Mouse (Mus musculus): ENCODE measurements at regions not wholly inside any gene's neighbourhood (a gene's known extent, or its start where the extent isn't known, plus 50 kb on each side); places are given as distances from the start of the nearest gene placed in this dataset.

DNA sequence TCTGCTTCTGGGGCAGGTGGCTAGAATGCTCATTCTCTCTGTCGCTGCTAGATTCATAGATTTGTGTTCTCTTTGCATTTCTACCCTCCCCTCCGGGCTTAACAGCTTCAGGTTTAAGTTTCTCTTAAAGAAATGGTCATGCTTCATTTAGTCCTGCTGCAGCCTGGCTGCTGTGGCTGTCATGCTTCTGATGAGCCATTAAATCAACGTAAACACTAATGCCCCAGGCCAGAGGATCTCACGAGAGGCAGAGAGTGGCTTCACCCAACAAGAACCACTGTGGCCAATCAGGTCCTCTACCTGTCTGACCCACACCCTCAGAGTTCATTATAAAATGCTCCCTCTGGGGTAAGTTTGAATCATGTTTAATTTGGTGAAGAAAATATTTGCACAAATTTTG is 173.0 kb upstream of the Zbtb20 start:
- no peak for ATAC-seq (replicated peaks; ENCODE audit: poor library complexity, severe bottlenecking)

DNA sequence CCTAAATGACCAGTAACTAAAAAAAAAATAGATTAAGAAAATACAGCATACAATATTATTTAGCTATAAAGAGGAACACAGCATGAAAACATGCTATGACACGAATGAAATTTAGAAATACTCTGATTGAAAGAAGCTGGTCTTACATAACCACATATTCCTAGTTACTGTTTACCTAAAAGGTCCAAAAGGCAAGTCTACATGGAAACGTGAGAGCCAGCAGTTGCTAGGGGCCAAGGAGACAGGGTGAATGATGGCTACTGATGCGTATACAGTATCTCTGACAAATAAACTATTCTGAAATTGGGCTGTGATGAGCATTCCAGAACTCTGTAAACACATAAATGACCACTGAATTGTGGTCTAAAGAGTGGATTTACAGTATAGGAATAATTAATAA is 194.5 kb upstream of the Zbtb20 start:
- ATAC-seq (replicated peaks; ENCODE audit: poor library complexity, severe bottlenecking): no peak

DNA sequence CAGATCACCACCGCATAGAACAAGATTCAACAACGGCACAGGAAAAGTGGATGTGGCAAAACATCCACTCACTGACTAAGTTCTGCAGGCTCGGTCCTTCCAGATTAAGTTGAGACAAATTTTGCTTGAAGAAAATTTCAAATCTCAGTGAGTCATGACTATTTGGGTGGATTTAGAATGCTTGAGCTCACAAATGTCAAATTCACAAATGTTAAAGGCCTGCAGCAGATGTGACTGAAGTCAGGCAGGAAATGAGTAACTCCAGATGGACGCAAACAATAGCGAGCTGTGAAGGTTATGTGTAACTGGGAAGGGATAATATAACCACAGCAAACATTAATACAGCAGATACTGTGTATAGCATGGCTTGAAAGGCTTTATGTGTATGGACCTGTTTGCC is 198.5 kb upstream of the Zbtb20 start:
- no peak for ATAC-seq (replicated peaks; ENCODE audit: poor library complexity, severe bottlenecking)

DNA sequence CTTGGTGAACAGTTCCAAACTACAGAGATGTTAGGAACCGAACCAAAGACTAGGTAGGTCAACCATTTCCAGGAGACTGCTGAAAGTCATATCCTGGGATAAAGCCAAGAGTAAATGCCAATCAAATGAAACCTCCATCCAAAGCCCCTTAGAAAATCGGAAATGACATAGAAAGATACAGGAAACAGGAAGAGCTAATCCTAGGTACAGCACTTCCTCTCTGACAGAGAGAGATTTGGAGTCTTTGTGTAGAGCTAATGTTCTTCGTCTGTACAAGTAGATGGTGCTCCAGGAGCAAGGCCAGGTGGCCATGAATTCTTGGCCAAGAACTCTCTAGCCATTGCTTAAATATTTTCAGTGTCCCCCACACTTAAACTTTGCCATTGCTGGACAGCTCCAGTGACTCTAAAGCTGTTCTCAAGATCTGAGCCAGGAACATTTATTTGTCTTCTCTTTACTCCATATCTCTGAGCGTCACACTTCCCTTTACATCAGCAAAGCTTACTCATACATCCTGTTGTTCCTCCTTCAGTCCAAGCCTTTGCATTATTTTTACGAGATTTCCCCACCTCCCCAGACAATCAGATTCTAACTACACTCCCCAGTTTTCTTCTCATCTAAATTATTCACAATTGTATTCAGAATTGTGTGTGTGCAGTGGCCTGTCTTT is 199.1 kb upstream of the Zbtb20 start:
- no peak for ATAC-seq (replicated peaks; ENCODE audit: poor library complexity, severe bottlenecking)

DNA sequence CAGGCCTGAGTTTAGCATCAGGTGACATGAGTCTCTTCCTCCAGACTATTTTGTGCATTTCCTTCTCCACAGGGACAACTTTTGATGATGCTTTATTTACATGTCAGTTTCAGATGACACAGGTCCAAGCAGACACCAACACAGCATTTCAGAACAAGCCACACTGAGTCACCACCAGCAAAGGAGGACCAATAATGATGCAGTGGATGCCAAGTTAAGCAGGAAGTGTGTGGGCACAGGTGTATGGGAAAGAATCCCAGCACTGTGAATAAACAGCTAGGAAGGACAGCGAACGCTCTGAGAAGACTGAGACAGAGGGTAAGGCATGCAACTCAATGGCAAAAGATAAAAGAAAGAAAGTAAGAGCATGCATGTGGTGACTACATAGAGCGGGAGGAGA is 200.7 kb upstream of the Zbtb20 start:
- no peak for ATAC-seq (replicated peaks; ENCODE audit: poor library complexity, severe bottlenecking)

DNA sequence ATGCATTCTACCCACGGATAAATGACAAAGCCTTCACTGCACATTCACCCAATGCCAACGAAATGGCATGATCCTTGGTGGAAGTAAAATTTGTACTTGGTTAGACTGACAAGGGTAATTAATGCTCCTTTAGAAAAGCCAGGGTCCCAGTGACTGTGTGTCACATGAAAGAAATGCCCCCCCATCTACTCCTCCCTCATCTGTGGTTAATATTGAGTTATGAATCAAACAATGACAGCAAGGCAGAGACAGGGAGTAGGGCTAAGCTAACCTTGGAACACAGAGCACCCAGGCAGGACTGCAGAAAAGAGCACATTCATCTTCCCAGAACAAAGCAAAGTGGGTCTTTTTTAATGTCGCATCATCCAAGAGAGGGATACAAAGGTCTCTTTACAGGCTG is 209.1 kb upstream of the Zbtb20 start:
- ATAC-seq (replicated peaks; ENCODE audit: poor library complexity, severe bottlenecking): no peak

DNA sequence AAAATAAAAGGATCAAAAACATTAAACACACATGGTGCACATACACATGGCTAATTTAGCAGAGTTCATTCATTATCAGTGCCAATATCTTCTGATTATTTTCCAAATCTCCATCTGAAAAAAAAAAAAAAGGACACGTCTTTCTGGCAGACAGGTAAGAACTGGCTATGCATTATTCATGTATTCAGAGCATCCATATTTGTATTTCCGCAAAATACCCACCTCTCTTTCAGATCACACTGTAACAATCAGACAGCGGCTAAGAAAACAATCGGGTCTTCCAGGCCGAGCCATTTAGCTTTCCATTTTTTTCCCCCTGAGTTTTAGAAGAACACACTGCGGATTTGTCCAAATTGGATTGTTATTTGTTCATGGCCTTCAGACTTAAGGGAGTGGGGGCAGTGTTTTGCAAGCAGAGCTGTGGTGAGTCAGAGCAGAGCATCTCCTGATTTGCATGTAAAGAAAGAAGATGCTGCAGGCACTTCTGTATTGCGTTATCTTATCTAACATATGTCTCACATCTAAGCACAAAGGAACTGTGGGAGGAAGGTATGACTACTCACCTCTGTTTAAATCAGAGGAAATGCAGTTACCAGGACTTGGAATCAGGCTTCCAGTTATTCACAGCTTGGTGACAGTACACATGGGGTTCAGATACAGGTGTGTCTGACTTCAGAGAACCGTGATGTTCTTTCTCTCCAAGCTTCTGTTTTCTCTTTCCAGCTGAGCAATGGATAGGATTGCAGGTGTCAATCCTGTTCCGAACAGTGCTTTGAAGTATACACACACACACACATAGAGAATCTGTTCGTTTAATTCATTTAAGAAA is 223.6 kb upstream of the Zbtb20 start:
- no peak for ATAC-seq (replicated peaks; ENCODE audit: poor library complexity, severe bottlenecking)

DNA sequence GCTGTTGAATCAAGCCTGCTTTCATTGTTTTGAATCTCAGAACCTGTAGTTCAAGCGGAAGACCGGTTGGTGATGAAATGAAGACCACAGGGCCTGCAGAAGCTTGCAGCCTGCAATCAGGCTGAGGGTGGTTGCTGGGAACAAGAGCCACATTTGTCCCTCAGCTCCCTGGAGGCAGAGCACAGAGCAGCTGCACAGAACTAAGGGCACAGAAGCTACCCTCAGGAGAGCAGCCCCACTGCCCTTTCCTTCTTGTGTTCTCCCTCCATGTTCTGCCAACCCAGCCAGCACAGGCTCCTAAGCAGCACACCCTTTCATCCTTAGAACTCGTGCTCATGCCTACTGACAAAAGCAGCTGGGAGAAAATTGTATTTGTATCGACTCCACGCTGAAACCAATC is 225.9 kb upstream of the Zbtb20 start:
- ATAC-seq (replicated peaks; ENCODE audit: poor library complexity, severe bottlenecking): no peak

DNA sequence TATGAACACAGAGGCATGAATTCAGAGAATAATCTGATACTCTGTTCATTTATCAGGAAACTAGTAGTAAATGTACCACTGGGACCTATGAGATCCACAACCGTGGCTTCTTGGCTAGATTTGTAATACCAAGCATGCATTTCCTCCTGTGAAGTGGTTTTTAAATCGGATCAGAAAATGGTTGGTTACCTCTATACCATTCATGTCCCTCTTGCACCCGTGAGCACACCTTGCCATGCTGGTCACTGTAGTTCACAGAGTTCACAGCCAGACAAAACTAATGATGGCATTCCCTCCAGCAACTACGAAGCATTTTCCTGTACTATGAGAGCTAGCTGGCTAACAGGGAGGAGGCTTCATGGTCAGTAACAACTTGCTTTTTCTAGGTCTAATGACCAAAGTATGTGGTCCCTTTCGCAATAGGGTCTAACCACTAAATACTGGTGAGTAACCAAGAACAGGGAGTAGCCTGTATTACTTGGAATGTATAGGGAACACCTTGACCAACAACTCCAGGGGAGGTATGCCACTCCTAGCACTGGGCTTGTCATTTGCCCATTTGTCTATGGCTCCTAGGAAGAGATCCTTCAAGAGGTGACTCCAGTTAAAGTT is 227.0 kb upstream of the Zbtb20 start:
- no peak for ATAC-seq (replicated peaks; ENCODE audit: poor library complexity, severe bottlenecking)

DNA sequence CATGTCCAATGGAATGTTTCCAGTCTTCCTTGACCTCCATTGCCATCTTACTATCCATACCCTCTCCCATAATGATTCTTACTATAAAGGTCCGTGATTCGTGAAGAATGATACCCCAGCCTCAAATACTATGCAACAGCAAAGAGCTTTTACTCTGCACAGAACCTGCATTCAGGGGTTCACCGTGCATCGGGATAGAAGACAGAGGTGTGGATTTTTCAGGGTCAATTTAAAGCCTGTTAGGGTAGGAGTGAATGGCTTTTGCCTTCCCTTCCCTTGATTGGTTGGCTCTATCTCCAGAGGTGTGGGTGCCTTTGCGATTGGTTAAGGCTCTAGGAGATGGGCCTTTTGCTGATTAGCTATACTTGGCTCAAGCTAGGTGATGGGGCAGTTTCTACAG is 227.9 kb upstream of the Zbtb20 start:
- no peak for ATAC-seq (replicated peaks; ENCODE audit: poor library complexity, severe bottlenecking)

DNA sequence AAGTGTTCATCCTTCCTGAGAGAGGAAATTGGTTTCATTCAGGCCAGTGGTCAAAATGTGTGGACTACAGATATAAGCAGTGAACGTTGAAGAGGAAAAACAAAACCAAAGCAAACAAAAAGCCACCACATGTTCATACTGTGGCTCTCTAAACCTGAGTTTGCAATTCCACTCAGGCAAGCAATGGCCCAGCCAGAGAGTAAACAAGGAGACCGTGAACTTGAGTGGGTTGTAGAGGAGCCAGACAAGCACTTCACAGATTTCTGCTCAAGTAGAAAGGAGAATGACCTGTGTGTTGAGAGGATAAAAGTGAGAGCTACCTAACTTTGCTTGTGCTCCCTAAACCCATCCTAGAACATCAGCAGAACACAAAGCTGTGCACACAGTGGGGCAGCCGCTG is 239.9 kb upstream of the Zbtb20 start:
- ATAC-seq (replicated peaks; ENCODE audit: poor library complexity, severe bottlenecking): no peak

DNA sequence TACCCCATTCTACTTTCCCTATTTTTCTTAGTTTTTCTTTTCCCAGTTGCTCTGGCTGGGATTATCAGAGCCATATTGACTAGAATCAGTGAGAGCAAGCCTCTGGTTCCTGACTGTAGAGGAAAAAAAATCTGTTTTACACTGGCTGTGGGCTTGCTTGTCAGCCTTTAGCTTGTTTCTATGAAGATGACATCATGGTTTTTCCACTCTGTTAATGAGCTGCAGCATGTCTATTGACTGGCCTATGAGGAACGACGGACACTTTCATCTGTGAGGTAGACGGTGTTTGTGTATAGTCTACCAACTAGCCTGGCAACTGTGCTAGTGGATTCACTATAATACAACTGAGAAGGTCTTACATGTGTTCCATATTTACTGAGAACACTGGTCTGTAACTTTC is 248.0 kb upstream of the Zbtb20 start:
- no peak for ATAC-seq (replicated peaks; ENCODE audit: poor library complexity, severe bottlenecking)

DNA sequence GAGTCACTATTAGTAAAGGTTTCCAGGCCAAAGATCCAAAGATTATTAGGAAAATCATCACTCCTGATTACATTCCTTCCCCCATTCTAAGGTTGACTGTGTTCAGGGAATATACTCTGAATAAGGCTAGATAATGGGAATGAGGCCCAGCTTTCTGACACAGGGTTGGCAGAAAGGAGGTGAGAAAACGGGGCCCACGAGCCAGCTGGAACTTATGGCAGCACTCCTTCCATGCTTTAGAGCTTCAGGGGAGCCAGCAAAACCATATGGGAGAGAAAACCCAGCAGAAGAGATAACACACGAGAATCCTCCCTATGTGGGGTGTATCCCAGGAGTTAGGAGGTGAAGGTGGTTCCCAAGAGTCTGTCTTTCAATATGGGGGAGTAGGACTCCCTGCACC is 259.8 kb upstream of the Zbtb20 start:
- no peak for ATAC-seq (replicated peaks; ENCODE audit: poor library complexity, severe bottlenecking)

DNA sequence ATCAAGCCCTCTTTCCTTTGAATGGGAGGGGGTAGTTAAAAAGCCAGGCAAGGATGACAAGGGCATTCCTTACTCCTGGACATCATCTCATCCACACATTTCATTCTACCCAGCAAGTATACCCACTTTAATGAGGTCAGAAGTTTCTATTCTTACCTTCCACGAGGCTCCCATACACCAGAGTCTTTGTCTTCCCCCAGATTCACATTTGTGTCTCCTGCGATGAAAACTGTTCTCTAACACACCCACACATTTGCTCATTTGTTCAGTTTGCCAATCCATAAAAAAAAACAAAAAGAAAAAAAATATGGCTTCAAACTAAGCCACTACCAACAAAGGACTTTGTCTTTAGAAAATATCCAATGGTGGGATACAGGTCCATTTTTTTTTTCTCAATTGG is 263.7 kb upstream of the Zbtb20 start:
- no peak for ATAC-seq (replicated peaks; ENCODE audit: poor library complexity, severe bottlenecking)

DNA sequence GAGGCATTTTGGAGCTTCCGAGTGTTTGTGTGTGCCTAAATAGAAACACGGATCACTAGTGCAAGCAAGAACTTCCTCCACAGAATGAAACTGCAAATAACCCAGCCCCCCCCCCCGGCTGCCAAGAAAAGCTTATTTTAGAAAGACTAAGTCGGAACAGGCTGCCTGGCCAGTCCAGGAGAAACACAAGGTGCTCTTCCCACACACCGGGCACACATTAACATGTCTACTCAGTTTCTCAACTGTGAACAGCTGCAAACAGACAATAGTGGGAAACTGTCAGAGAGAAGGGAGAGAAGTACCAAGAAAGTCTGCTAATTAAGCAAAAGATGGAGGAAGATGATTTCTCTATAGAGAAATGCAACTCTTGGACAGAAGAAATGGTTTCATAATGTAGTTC is 267.3 kb upstream of the Zbtb20 start:
- no peak for ATAC-seq (replicated peaks; ENCODE audit: poor library complexity, severe bottlenecking)

DNA sequence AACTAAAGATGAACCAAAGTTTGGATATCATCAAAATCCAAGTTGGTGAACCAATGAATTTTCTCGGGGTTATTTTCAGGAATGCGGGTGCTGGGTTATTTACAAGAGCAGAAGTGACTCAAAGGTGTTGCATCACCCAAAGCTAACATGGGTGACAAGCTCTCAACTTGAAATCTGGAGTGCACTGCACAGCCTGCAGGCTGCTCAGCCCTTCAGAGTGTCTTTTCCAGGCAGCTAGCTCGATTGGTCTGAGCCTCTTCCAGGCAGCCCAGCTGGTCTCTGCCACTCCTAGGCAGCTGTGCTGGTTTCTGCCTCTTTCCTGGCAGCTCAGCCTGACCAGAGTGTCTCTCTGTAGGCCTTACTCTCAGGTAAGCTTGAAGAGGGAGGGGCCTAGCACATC is 251.9 kb upstream of the Gap43 start:
- no peak; the same call in 1 of the 2 replicates for ATAC-seq (replicated peaks; ENCODE audit: poor library complexity, severe bottlenecking)

DNA sequence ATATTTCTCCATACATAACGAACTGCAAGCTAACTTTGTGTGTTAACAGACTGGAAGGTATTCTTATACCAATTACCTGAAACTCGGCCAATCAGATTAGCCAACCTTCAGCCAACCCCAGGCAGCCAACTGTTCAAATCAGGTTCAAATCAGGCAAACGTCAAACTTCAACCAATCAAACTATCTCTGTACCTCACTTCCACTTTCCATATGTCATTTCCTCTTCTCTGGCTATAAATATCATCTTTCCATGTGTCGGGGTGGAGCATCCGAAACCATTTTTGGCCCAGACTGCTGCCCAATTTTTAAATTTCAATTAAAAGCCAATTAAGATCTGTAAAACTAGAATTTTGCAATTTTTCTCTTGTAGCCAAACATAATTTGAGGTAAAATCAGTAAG is 251.1 kb upstream of the Gap43 start:
- 0 out of 2 replicates have a peak, but pooled peaks have one; percentile 27 for ATAC-seq (replicated peaks; ENCODE audit: poor library complexity, severe bottlenecking)

DNA sequence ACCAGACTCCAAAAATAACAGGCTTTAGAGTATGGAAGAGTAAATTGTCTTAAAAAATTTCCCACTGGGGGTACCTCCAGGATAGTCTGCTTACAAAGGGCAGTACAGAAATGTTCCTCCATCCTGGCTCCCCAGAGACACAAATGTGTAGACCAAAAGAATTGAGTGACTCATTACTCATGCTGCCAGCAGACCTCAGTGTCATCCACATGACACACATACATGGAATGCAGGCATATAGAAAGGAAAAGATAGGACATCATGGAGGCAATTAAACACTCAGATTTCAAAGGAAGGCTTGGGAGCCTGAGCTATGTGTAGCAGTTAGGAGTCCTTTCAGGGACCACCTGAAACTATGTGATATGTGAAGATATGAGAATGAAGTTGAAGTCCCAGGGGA is 245.7 kb upstream of the Gap43 start:
- ATAC-seq (replicated peaks; ENCODE audit: poor library complexity, severe bottlenecking): no peak

DNA sequence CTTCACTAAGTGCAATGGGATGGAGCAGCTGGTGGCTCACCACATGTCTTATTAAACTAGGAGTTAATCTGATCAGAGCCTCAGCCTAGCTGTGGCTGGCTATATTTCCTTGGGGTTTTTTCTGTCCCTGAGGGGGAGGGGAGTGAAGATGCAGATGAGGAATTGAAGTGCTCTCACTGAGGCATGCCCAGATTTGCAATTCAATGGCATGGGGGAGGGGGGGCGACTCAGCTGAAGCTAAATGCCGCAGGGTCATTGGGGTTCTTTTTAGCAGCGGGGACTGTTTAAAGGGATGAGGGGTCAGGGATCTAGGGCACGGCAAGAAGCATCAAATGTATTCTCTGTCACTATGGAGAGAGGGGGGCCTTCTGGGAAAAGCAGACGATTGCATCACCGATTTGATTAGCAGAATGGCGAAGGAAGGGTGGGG is 235.1 kb upstream of the Gap43 start:
- ATAC-seq (replicated peaks; ENCODE audit: poor library complexity, severe bottlenecking): no peak

DNA sequence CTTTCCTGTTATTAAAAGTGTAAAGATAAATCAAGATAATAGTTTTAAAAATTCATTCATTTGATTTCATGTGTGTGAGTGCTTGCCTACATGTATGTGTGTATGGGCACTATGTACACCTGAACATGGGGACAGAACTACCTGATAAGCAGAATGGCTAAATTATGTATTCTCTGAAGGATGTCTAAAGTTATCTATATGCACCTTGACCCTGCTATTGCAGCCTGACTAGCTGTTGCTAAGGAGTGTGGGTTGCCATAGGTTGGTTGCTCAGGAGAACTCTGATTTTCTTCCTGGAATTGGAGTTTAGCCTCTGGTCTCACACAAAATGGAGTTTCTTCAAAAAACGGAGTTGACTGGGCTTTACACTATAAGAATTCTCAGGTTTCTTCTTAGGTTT is 234.5 kb upstream of the Gap43 start:
- ATAC-seq (replicated peaks; ENCODE audit: poor library complexity, severe bottlenecking): no peak

DNA sequence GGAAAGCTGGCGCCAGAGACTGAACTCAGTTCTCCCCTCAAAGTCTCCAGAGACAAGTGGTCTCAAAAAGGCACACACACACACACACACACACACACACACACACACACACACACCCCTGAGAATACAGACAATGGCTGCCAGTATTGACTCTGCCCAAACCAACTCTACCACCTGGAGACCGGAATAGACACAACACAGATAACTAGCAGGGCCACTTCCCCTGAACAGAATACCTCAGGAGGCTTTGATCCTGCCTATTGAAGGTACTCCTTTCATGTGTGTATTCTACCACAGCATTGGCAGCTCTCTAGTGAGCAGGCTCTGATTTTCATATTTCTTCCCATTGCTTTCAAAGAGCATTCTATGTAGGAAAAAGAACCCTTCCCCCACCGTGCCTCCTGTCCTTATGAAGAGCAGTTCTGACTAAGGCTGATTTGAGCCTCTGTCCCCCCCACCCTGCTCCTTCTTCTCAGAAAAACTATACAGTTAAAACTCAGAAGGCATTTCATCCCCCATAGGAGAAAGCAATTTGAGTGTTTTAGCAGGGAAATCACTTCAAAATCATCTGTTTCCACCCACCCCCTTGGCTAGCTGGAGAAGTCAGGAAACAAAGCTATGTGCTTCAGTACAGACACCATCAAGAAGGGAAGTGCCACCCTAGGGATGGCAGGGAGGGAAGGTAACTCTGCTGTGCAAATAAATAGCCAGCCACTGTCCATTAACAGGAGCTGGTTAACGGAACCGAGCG is 230.0 kb upstream of the Gap43 start:
- ATAC-seq (replicated peaks; ENCODE audit: poor library complexity, severe bottlenecking): no peak
